Mouse (Mus musculus): Measurements from ENCODE around the gene Fam53b. TPM values are rescaled to one million over a fixed set of nuclear protein-coding genes. Genes with fewer than 3 reads are reported as not detected.

Gene Fam53b
- polyA plus RNA-seq, 1 experiment, result 66.9 TPM

DNA sequence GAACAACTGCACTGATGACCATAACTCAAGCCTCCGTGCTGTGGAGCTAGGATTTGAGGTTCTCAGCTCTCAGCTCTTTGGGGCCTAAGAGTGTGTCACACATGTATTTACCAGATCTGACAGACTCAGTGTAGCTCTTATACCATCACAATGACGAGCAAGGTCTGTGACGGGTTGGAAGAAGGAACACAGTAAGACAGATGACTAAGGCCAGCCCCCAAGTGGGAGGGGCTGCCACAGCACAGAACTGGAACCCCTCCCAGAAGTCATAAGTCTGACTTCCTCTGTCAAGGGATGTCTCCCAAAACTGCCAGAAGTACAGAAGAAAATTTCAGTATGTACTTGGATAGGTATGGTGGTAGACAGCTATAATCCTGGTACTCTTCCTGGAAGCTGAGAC is 9.7 kb downstream of the Fam53b start:
- no peak for TF ChIP-seq GATA1 (IDR thresholded peaks at IDR 0.05; ENCODE audit: low read length)

DNA sequence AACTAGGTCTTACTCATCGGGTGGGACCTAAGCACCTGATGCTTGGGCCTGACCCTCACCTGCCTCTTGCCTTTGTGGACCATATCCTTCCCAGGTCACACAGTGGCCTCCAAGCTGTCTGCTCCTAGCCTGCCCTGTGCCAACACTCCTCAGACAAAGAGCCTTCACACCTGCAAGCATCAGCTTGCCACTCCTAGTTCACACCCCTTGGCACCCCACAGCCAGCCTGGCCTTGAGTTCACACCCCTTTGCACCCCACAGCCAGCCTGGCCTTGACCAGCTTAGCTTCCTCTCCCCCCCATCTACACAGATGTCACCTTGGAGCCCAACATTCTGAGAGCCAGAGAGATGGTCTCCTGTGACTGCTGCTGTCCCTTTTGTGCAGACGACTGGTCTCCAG is 10.3 kb downstream of the Fam53b start:
- no peak for TF ChIP-seq GATA1 (IDR thresholded peaks at IDR 0.05; ENCODE audit: low read length)

- no peak for TF ChIP-seq GATA1 (IDR thresholded peaks at IDR 0.05; ENCODE audit: low read length)
Measured at GRCm38 (mm10) chr7:132802691-132803090, 11.0 kb downstream of the Fam53b start.

DNA sequence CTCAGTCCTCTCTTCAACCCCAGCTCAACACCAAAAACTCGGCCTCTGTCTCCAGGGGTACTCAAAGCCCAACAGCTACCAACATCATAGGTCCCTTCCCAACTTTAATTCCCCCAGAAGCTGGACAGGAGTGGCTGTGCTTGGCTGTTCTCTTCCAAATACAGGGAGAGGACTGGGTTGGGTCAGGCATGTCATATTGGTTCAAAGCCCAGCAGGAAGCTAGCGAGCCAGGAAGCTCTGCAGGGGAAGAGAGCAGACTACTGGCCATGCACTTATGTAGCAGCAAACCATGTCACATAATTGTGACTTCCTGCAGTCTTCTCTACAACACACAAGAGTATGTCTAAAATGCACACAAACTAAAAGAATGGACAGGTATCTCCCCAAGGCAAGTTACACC is 11.6 kb downstream of the Fam53b start:
- TF ChIP-seq GATA1 (IDR thresholded peaks at IDR 0.05; ENCODE audit: low read length), result no peak

DNA sequence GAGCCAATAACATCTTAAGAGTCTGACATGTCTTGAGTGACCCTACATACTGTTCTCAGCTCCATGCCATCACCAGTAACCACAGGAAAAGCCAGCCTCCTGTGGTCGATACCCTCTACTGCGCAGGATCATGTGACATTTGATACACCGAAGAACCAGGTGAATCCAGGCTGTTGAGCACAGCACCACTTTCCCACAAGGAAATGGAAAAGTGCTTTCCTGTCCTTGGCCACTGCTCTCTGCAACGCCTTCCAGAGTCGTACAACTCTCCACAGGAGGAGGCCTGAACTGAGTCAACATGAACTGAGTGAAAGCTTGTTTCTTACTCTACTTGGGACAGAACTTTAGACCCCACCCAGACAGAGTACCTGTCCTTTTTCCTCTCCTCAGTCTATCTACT is 12.2 kb downstream of the Fam53b start:
- TF ChIP-seq GATA1 (IDR thresholded peaks at IDR 0.05; ENCODE audit: low read length), result no peak

DNA sequence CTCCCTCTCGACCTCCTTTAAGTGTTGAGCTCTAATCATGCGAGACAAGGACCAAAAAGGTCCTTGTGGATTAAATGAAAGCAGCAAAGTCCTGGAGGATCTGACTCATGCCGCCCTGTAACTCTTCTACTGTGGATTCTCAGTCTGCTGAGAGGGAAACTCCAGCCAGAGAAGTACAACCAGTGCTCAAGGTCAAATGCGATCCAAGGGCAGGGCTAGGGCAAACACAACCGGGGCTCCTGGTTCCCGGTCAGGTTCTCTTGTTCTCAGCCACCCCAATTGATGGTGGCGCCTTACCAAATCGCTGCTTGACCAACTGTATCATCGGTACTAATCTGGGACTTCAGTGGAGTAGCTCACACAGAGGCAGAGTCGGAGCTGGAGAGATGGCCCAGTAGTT is 12.8 kb downstream of the Fam53b start:
- no peak for TF ChIP-seq GATA1 (IDR thresholded peaks at IDR 0.05; ENCODE audit: low read length)

- no peak for TF ChIP-seq GATA1 (IDR thresholded peaks at IDR 0.05; ENCODE audit: low read length)
Measured at GRCm38 (mm10) chr7:132799119-132800016, 14.3 kb downstream of the Fam53b start.

DNA sequence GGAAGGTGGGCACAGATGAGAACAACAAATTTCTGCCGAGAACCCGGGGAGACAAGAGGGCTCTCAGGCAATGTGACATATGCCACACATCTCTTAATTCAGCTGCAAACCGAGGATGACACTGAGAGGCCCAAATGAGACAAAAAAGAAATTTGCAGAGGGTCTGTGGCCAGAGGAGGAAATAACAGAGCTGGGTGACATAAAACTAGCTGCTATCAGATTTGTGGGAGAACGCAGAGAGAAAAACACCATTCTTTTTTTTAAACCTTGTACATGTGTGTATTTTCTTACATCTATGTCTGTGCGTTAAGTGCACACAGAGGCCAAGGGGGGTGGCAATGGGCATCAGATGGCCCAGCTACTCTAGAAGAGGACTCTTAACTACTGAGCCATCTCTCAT is 18.5 kb downstream of the Fam53b start:
- TF ChIP-seq GATA1 (IDR thresholded peaks at IDR 0.05; ENCODE audit: low read length), result no peak

GRCm38 (mm10) chr7:132793467-132793866 is 20.2 kb downstream of the Fam53b start:
- TF ChIP-seq GATA1 (IDR thresholded peaks at IDR 0.05; ENCODE audit: low read length), result no peak

DNA sequence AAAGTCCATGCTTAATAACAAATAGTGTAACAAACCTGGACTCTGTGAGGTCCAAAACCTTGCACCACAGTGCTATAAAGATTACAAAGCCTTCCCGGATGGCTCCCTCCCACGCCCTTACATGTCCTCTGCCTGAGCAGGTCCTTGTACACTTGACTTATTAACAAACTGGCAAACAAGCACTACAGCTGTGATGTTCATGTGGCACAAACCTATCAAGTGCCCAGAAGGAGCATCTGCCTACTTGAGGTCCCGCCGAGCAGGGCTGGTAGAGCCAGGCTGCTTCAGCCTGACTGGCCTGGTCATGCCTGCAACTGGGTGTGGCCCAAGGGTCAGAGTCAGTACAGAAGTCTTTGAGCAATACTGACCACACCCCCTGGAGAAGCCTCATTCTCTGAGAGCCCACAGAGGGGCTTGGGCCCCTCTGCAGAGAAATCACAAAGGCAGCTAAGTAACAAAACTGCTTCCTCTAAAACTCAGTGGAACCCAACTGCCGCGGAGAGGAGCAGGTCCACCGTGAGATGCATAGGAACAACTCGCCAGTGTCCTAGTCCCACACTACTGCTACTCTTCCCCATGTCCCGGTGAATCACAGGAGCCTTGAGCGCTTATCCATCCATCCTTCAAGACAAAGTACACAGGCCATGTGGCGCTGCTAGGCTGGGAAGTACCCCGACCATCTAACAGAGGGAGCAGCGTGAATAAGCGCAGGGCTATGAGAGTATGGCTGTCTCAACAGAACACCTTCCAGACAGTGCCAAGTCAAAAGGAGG is 23.1 kb downstream of the Fam53b start:
- no peak for TF ChIP-seq GATA1 (IDR thresholded peaks at IDR 0.05; ENCODE audit: low read length)

DNA sequence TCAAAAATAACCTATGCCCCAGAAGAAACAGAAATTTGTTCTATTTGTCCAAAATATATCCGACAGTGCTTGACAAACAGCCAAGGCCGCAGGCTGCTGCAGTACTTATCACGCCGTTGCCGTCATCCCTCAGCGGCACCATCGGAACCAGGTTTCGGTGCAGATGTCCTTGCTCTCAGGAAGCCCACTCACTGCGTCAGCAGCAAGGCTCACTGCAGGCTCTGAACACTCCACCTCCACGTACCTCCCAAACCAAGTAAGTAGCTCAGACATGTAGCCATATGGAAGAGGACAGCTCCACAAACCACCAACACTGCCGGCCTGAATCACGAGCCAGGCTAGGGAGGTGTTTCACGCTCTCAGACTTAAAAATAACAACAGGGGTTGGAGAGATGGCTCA is 24.9 kb downstream of the Fam53b start:
- TF ChIP-seq GATA1 (IDR thresholded peaks at IDR 0.05; ENCODE audit: low read length), result no peak

DNA sequence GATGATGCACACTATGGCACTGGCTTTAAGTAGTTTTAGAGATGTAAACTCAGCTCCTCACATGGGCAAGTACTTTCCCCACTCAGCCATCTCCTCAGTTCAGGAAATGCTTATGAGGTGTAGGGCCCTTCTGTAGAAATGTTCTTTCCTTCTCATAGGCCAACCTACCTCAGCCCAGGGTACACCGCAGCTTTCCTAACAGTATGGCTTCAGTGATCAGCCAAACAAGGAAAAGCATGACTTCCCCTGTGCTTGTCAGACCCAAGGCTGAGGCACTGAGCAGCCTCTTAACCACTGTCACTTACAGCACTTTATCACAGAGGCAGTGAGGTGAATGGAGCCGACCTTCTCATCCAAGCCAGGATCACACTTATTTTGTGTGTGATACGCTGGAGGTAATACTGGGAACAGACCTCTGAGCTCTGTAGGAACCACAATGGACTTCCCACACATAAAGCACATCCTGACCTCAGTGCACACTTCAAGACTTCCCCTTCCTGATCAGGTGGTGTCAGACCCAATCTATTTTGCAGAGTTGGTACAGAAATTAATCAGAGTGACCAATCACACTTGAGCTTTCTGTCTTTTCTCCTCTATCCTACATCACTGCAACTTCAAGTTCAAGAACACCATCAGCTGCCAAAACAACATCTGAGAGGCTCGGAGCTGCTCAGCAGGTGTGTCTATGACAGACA is 26.0 kb downstream of the Fam53b start:
- TF ChIP-seq GATA1 (IDR thresholded peaks at IDR 0.05; ENCODE audit: low read length), result no peak

DNA sequence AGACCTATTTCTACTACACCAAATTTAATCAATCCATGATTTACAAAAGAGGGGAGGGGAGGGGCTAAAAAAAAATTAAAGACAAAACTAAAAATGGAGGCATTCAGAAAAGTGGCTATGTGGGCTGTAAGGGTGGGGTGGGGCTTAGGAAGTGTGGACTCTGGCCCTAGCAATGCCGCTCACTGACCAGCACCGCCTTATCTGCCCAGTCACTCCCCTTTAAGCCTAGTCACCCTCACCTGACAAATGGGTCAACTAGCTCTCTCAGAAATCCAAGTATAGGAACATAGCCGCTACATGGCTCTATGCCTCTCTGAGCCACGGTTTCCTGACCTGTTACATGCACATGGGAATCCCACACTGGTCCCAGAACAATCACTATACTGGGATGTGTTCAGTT is 26.7 kb downstream of the Fam53b start:
- TF ChIP-seq GATA1 (IDR thresholded peaks at IDR 0.05; ENCODE audit: low read length), result no peak

- no peak for TF ChIP-seq GATA1 (IDR thresholded peaks at IDR 0.05; ENCODE audit: low read length)
Measured at GRCm38 (mm10) chr7:132786522-132786921, 27.2 kb downstream of the Fam53b start.

DNA sequence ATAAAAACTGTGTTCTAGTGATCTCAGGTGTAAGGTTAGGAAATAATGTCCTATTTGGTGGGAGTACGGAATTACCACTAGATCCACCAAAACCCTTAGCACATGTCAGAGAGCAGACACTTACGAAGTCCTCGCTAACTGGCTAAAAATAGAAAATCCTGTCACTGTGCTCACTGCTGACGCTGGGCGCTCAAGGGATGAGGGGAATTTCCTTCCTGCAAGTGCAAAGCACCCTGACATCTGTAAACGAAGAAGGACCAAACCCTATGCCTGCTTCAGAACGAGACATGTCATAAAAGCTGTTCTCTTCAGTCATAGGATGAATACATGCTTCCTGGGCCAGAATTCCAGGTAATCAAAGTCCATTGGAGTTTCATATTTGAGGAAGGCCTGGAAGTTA is 27.7 kb downstream of the Fam53b start:
- no peak for TF ChIP-seq GATA1 (IDR thresholded peaks at IDR 0.05; ENCODE audit: low read length)

- no peak for TF ChIP-seq GATA1 (IDR thresholded peaks at IDR 0.05; ENCODE audit: low read length)
Measured at GRCm38 (mm10) chr7:132784101-132784500, 29.6 kb downstream of the Fam53b start.

Measured in G1E-ER4 (cell line).